8 mouse cellular contexts compared by ENCODE assay signal in the genomic region with DNA sequence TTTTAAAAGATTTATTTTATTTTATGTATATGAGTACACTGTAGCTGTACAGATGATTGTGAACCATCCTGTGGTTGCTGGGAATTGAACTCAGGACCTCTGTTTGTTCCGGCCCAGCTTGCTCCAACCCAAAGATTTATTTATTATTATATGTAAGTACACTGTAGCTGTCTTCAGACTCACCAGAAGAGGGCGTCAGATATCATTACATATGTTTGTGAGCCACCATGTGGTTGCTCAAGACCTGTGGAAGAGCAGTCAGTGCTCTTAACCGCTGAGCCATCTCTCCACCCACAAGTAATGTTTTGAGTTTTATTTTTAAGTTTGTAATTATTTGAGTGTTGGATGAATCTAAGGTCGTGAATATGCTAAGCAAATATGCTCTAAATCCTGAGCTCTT. TPM values are rescaled to one million over a fixed set of nuclear protein-coding genes. Genes with fewer than 3 reads are reported as not detected.
DNase-seq lines count a peak whose midpoint lies in the region; ATAC-seq and TF ChIP-seq lines count a peak whose summit lies in the region.
"Not testable (repeated sequence)": the region's sequence is repeated elsewhere in the genome, so short reads cannot be mapped to it uniquely, and the experiment has no call there.

No protein-coding gene starts in this region.

- intact Hi-C loops in gastrocnemius, adult 2 months (cut with DNase I) = loop anchor here (5.0 to 10.0 kb wide), 2 partner anchors 252 to 330 kb away; no protein-coding TSS in a partner anchor

- peak; percentile 12; the same call in 1 of the 2 replicates for TF ChIP-seq CTCF in E14TG2a.4 (conservative IDR thresholded peaks at IDR 0.05; ENCODE audit: low read length)
- peak; percentile 24 for TF ChIP-seq CTCF in gastrocnemius, adult 2 months (IDR thresholded peaks at IDR 0.05)
- TF ChIP-seq CTCF in liver, postnatal 0 days (IDR thresholded peaks at IDR 0.05; ENCODE audit: low read depth) = peak; percentile 46

- not testable (repeated sequence) for H3K9me3 ChIP-seq in E14TG2a.4 (ENCODE audit: low read length); liver, postnatal 0 days (ENCODE audit: low read length)

- not testable (repeated sequence) for H3K4me3 ChIP-seq in E14TG2a.4 (replicated peaks; ENCODE audit: low read length); gastrocnemius, adult 2 months; liver, postnatal 0 days (ENCODE audit: low read depth, low read length)

- TF ChIP-seq EP300 in liver, postnatal 0 days (IDR thresholded peaks at IDR 0.05; ENCODE audit: low read depth) = not testable (repeated sequence)

- H3K9ac ChIP-seq in liver, postnatal 0 days (replicated peaks) = not testable (repeated sequence)

- H3K4me1 ChIP-seq in E14TG2a.4 (replicated peaks; ENCODE audit: low read depth, low read length); liver, postnatal 0 days (ENCODE audit: insufficient read depth): not testable (repeated sequence)

- not testable (repeated sequence) for H3K4me2 ChIP-seq in liver, postnatal 0 days (ENCODE audit: low read depth, low read length)

- WGBS in liver, postnatal 0 days (ENCODE audit: insufficient replicate concordance) = 60% methylated on average over 4 of the region's 4 CpGs

- H3K27me3 ChIP-seq in E14TG2a.4 (ENCODE audit: insufficient read depth, low read length); liver, postnatal 0 days (ENCODE audit: insufficient read depth, low read length): not testable (repeated sequence)

- H3K36me3 ChIP-seq in E14TG2a.4 (ENCODE audit: insufficient read depth, low read length) = not testable (repeated sequence)
- H3K36me3 ChIP-seq in liver, postnatal 0 days (replicated peaks; ENCODE audit: insufficient read depth, low read length) = peaks cover 13% of the 10 kb centered on the region; the same call in 1 of the 2 replicates

- not testable (repeated sequence) for H3K27ac ChIP-seq in gastrocnemius, adult 2 months; liver, postnatal 0 days (ENCODE audit: low read depth)

- ATAC-seq in inflammation-experienced regulatory T-cells, adult 6 months = peak; percentile 28
- not testable (repeated sequence) for ATAC-seq in liver, postnatal 0 days

- DNase-seq in 3T3-L1 (ENCODE audit: low read depth, low spot score) (peak; percentile 41), ZHBTc4 (ENCODE audit: low read depth, low spot score) (peak; percentile 53)
- not testable (repeated sequence) for DNase-seq in gastrocnemius, adult 2 months; liver, postnatal 0 days
- DNase-seq in retina, embryonic 14.5 days (ENCODE audit: low spot score) = peak; percentile 21
- peak; percentile 10 for DNase-seq in thymus, postnatal 4 days

RNA-seq across cellular contexts. Expression of a gene that starts 16.9 kb away (rescaled TPM):
- 10 to 100 TPM; 21.9 to 23.2 TPM for total RNA-seq in gastrocnemius, adult 2 months (2021)
- polyA plus RNA-seq in inflammation-experienced regulatory T-cells, adult 6 months (2017; shearing (Covaris generic)) = 100 to 1,000 TPM; 252 to 379 (median 281) TPM
- 198 and 204 TPM in 2 replicates for polyA plus RNA-seq in liver, postnatal 0 days (2015; fragmentation: Nextera tagmentation; extraction: Ambion mirVana)
